Mouse (Mus musculus) C2C12 (cell line): ENCODE data around the gene Dpep3. TPM values are rescaled to one million over a fixed set of nuclear protein-coding genes. Genes with fewer than 3 reads are reported as not detected.
A peak's percentile ranks its signal among the peaks of the same experiment; 100 is the strongest.

Experiments
- H3K27me3 ChIP-seq: one replicate; pipeline ENCODE4 v1.6.1; 2011; ENCODE audit not compliant: control insufficient read depth, insufficient read depth, insufficient read length
- H3K36me3 ChIP-seq: one replicate; pipeline ENCODE4 v1.6.1; 2011; ENCODE audit not compliant: control insufficient read depth, insufficient read depth
- H3K4me3 ChIP-seq: one replicate; pipeline ENCODE4 v1.5.1; 2011; ENCODE audit warnings: mild to moderate bottlenecking, control low read depth; ENCODE audit not compliant: poor library complexity, insufficient read depth, severe bottlenecking
- H3K79me2 ChIP-seq: one replicate; pipeline ENCODE4 v1.6.1; 2011; ENCODE audit not compliant: control insufficient read depth, insufficient read depth
- H3K79me3 ChIP-seq: one replicate; pipeline ENCODE4 v1.6.1; 2011; ENCODE audit warnings: low read depth, control low read depth
- H3ac ChIP-seq: one replicate; pipeline ENCODE3; 2011; ENCODE audit warnings: low read depth; ENCODE audit not compliant: control insufficient read depth, insufficient read length
- CEBPB ChIP-seq: IDR thresholded peaks from one replicate; pipeline ENCODE4 v1.6.1; 2011; ENCODE audit warnings: low read depth, mild to moderate bottlenecking, control low read depth, moderate library complexity
- CTCF ChIP-seq: IDR thresholded peaks from one replicate; pipeline ENCODE4 v1.5.1; 2011; ENCODE audit not compliant: control insufficient read depth, insufficient read depth, insufficient read length
- FOSL1 ChIP-seq: IDR thresholded peaks from one replicate; pipeline ENCODE4 v1.8.0; 2011; ENCODE audit warnings: mild to moderate bottlenecking, low read length; ENCODE audit not compliant: poor library complexity, insufficient read depth, severe bottlenecking
- MAX ChIP-seq: IDR thresholded peaks from one replicate; pipeline ENCODE4 v1.6.1; 2011; ENCODE audit warnings: mild to moderate bottlenecking, control low read depth
- MYOD1 ChIP-seq: IDR thresholded peaks from one replicate; pipeline ENCODE4 v1.6.1; 2011; ENCODE audit warnings: low read depth; ENCODE audit not compliant: control insufficient read depth, insufficient read length
- MYOG ChIP-seq: IDR thresholded peaks from one replicate; pipeline ENCODE4 v1.6.1; 2011; ENCODE audit not compliant: control insufficient read depth, insufficient read length; ENCODE audit errors: extremely low read depth
- USF1 ChIP-seq: IDR thresholded peaks from one replicate; pipeline ENCODE4 v1.6.1; 2011; ENCODE audit warnings: low read depth, mild to moderate bottlenecking, control low read depth, moderate library complexity
- polyA plus RNA-seq: library from polyadenylated mRNA; unstranded; fragments of >200 nt; fragmentation: generic; extraction: Trizol; gene quantifications from one replicate; pipeline ENCODE4 v1.2.1, GENCODE M21; 2012; ENCODE audit warnings: missing spikeins

The Dpep3 gene
- polyA plus RNA-seq, 1 experiment = not detected

- peak overlapping the region; percentile 76 for H3K4me3 ChIP-seq
- peaks cover 45% of the 10 kb centered on the region for H3K79me3 ChIP-seq
- peaks cover 5% of the 10 kb centered on the region for H3K36me3 ChIP-seq
- peak overlapping the region; percentile 95 for H3ac ChIP-seq
- no peaks in the 10 kb centered on the region for H3K27me3 ChIP-seq
- TF ChIP-seq MYOD1 (no peak), MYOG (no peak), CEBPB (no peak)
- H3K79me2 ChIP-seq = peaks cover 62% of the 10 kb centered on the region
These were observed 14.5 kb downstream of the Dpep3 start for GRCm38 (mm10) chr8:105964506-105965265.

DNA sequence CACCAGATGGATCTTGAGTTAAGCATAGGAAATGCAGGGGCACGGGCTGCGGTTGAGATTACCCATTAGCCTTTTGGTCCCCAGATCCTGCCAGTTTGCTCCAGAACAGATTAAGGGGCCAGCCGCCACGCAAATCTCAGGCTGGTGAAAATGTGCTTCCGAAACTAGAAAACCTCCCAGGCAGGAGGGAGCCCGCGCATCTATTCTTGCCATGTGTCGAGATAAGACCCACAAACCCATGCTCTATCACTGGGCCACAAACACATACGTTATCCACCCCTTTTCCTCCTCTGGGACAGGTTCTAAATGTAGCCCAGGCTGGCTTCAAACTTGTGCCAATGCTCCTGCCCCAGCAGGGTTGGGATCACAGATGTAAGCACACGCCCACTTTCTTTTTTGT lies 17.7 kb downstream of the Dpep3 start:
- no peak overlapping the region for H3K4me3 ChIP-seq
- TF ChIP-seq FOSL1 (no peak), MYOD1 (no peak), CEBPB (no peak), MAX (no peak), CTCF (no peak)
- H3K79me2 ChIP-seq = peaks cover 70% of the 10 kb centered on the region
- peaks cover 48% of the 10 kb centered on the region for H3K79me3 ChIP-seq
- peaks cover 30% of the 10 kb centered on the region for H3K36me3 ChIP-seq
- no peak overlapping the region for H3ac ChIP-seq
- no peaks in the 10 kb centered on the region for H3K27me3 ChIP-seq

DNA sequence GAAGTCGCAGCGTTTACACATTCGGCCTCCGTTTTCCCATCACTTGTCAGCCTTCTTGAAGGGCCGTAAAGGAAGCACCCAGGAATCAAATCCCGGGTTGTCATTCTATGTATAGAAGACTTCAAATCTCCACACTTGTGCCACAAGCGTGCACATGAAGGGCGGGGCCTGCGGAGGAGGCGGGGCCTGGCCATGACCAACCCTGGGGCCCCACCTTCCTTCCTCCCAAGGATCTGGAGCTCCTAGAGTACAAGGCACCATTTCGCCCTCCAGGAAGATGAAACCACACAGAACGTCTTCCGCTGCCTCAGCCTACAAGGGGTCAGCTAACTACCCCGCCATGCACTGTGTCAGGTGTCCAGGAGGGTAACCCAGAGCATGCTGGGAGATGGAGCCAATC lies 18.1 kb downstream of the Dpep3 start:
- no peak overlapping the region for H3ac ChIP-seq
- H3K27me3 ChIP-seq = no peaks in the 10 kb centered on the region
- H3K79me3 ChIP-seq = peaks cover 50% of the 10 kb centered on the region
- no peak for TF ChIP-seq CTCF
- no peak for TF ChIP-seq FOSL1
- TF ChIP-seq MYOG = no peak
- TF ChIP-seq USF1 = no peak
- TF ChIP-seq MYOD1 = no peak
- TF ChIP-seq MAX = no peak
- no peak for TF ChIP-seq CEBPB
- H3K4me3 ChIP-seq = no peak overlapping the region
- H3K36me3 ChIP-seq = peaks cover 34% of the 10 kb centered on the region
- H3K79me2 ChIP-seq = peaks cover 70% of the 10 kb centered on the region

DNA sequence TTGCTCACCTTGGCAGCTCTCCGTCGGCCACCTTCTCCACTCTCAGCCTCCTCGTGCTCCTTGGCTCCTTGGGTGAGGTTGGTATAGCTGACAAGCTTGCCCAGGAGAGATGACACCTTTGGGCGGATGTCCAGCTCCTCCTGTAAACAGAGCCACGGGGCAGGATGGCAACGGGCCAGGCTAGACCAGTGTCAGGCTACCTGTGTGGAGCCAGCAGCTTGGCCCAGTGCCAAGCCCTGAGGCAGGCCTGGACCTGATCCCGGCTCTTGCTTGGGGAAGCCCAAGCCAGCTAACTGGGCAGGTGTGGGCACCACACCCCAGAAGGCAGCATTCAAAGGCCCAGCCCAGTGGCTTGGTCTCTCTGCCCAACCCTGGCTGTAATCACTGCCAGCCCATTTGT lies 19.9 kb downstream of the Dpep3 start:
- H3K79me2 ChIP-seq = peaks cover 55% of the 10 kb centered on the region
- peaks cover 47% of the 10 kb centered on the region for H3K36me3 ChIP-seq
- TF ChIP-seq CTCF = no peak
- no peak for TF ChIP-seq MYOG
- TF ChIP-seq MYOD1 = no peak
- TF ChIP-seq CEBPB = no peak
- no peak overlapping the region for H3K4me3 ChIP-seq
- no peak overlapping the region for H3ac ChIP-seq
- H3K79me3 ChIP-seq = peaks cover 43% of the 10 kb centered on the region
- no peaks in the 10 kb centered on the region for H3K27me3 ChIP-seq

- H3K4me3 ChIP-seq = no peak overlapping the region
- H3ac ChIP-seq = peak overlapping the region; percentile 26
- H3K79me2 ChIP-seq = peaks cover 39% of the 10 kb centered on the region
- H3K27me3 ChIP-seq = no peaks in the 10 kb centered on the region
- TF ChIP-seq CTCF (peak; percentile 23), MYOD1 (no peak)
- peaks cover 57% of the 10 kb centered on the region for H3K36me3 ChIP-seq
- peaks cover 28% of the 10 kb centered on the region for H3K79me3 ChIP-seq
These were observed 21.4 kb downstream of the Dpep3 start for GRCm38 (mm10) chr8:105957813-105958212.

- H3K27me3 ChIP-seq = no peaks in the 10 kb centered on the region
- TF ChIP-seq MAX = no peak
- no peak for TF ChIP-seq MYOG
- no peak for TF ChIP-seq FOSL1
- TF ChIP-seq CTCF = no peak
- TF ChIP-seq CEBPB = no peak
- no peak for TF ChIP-seq USF1
- no peak for TF ChIP-seq MYOD1
- H3K36me3 ChIP-seq = peaks cover 65% of the 10 kb centered on the region
These were observed 22.7 kb downstream of the Dpep3 start for GRCm38 (mm10) chr8:105956556-105956955.

More at GRCm38 (mm10) chr8:105956556-105956955, 22.7 kb downstream of the Dpep3 start:
- peaks cover 16% of the 10 kb centered on the region for H3K79me3 ChIP-seq
- H3K4me3 ChIP-seq = no peak overlapping the region
- H3K79me2 ChIP-seq = peaks cover 27% of the 10 kb centered on the region
- no peak overlapping the region for H3ac ChIP-seq
